Mouse (Mus musculus) T-helper 2 cell (primary cell): ENCODE results near the gene Yipf3.

ENCODE experiments used
- in situ Hi-C: fragments of 300-600 bp; cut with MboI, MseI; formaldehyde crosslinking; loops from one replicate; pipeline ENCODE4 v1.15.1; 2025; ENCODE audit warnings: high pct_unique_total_duplicates

The Yipf3 gene

DNA sequence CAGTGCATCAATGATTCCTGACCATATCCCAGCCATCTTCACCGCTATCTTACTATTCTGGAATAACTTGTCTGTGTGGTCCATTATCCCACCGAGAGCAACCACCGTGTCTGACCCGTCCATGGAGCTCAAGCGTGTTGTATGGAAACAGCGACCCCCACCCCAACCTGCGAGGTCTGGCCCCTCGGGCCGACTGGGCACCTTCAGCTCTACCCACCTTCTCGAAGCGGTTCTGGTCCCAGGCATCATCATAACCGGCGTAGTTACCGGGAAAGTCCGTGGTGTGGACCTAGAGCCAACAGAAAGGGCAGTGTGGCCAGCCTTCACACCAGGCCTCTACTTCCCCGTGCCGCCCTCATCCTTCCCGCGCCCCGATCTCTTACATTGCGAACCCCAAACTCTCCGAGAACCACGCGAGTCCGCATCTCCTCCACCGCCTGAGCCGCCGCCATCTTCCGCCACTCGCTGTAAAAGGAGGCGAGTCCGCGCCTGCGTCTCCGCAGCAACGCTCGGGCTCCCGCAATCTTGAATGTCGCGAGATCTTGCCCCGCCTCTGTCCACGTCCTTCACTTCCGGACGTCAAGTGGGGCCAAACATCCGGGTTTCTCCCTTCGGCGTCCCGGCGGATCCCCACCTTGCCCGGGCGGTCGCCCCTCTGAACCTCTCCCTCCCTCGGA lies at the start of gene Yipf3, which contains the start of gene Polr1c:
TSS of gene Yipf3 (plus strand) at position 569 of the 677 bp plus-strand sequence.
TSS of gene Polr1c (minus strand) at position 543 of the 677 bp plus-strand sequence.
- in situ Hi-C loops = loop anchor here (25.0 kb wide), 1 partner anchor 715 kb away; no protein-coding TSS in a partner anchor

DNA sequence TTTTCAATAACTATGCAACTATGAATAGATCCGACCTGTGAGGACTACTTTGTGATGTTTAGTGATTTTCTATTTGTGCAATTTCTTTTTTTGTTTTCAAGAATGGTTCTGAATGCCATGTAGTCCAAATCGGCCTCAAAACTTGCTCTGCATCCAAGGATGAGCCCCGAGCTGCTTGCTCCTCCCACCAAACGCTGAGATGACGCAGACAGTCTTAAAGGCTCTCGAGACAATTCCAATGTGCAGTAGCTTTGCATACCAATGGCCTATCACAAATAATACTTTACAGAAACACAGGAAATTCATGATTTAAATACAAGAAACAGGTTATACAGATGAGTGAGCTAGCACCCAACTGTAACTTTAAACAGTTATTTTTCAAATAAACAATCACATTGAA lies 46.7 kb upstream of the Yipf3 start:
- in situ Hi-C loops = no loop called here

DNA sequence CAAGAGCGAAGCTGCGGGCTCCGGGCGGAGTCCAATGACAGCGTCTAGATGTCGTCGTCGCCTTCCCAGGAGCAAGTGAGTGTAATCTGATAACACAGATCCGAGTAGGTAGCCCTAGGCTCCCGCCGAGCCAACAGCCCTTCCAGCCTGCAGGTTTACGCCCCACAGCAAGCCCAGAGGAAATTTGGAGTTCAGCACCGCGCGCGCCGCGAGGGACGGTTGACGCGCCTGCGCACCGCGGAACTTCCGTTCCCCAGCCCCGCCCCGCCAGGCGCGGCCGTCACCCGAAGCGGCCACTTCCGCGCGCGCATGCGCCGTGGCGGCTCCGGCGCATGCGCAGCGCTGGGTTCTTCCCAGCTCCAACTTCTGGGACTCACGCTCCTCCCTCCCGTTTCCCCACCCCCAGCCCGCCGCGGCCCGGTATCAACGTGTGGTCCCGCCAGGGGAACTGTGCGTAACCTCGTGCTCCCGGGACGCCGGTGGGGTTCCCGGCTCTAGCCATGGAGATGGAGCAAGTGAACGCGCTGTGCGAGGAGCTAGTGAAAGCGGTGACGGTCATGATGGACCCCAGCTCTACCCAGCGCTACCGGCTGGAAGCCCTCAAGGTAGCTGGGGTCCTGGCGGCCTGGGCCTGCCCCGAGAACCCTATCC lies 45.3 kb upstream of the Yipf3 start, which contains the start of the genes Polh and Xpo5:
TSS of gene Polh (minus strand) at position 225 of the 651 bp plus-strand sequence.
TSS of gene Xpo5 (plus strand) at position 362 of the 651 bp plus-strand sequence.
- in situ Hi-C loops = no loop called here

DNA sequence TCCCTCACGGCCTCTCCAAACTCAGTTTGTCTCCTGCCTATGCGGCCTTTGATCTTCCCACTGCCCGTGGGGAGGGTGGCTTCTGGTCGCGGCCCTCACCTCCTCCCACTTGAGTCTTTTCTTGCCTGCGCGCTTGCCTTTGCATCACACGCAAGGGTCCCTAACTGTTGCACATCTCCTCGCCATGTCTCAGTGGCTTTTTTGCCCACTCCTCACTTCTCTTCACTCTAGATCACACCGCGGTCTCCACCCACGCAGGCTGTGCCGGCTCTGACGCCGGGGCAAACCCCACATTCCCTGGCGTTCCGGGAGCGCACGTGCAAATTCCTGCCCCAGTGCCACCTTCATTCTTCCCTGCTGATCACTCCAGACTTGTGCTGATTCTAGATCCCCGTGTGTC lies 44.8 kb upstream of the Yipf3 start:
- in situ Hi-C loops = no loop called here

DNA sequence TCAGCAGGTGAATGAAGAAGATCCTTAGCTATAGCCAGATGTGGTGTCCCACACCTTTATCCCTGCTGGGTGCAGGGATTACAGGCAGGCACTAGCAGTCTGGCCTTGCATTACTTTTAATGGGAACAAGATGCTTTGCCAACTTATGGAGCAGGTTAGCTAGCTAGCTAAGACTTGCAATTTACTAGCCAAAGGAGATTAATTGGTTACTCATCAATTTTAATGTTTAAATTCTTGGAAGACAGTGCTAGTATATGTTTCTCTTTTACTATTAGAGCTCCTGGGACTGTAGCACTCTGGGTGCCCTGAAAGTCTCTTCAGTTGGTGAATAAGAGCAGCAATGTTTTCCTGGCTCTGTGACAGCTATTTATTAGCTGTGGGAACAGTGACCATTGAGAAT lies 41.2 kb upstream of the Yipf3 start:
- in situ Hi-C loops = no loop called here

DNA sequence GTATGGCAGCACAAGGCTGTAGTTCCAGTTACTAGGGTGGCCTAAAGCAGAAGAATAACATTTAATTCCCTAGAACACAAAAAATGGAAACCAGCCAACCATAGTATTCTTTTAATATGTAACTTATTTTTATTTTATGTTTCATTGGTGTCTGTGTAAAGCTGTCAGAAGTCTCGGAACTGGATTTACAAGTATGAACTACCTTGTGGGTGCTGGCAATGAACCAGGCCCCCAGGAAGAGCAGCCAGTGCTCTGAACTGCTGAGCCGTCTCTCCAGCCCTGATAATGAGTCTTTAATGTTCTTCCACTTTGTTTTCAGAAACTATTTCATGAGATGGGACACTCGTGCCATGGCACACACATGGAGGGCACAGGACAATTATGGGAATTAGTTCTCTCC lies 37.3 kb upstream of the Yipf3 start:
- in situ Hi-C loops = no loop called here

DNA sequence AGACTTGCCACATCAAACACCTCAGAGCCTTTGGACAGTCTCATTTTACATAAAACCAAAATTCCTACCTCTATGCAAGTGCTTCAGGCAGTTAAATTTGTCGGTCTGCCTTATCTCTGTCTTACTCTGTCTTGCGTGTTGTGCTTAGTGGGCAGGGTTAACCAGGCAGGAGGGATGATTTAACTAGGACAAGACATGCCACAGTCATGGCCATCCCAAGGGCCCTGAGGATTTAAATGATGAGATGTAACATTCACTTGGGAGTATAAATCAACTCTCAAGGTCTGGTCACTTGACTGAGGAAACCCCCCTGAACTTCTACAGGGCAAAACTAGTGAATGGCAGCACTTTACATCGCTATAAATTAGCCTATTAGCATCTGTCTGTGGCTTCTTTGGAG lies 26.3 kb upstream of the Yipf3 start:
- in situ Hi-C loops = no loop called here

DNA sequence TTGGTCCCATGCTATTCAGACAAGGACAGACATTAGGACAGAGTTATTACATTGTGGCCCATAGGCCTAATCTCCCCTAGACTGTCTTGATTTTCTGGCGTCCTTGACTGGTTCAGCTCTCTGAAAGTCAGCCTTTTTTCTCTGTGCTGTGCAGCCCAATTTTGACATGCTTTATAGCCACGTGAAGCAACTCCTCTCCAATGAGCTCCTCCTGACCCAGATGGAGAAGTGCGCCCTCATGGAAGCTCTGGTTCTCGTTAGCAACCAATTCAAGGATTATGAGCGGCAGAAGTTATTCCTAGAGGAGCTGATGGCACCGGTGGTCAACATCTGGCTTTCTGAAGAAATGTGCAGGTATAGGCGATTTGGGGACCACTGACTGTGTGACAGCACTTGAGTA lies 20.3 kb upstream of the Yipf3 start:
- in situ Hi-C loops = loop anchor here (5.0 to 25.0 kb wide), 2 partner anchors 45 to 735 kb away; no protein-coding TSS in a partner anchor

DNA sequence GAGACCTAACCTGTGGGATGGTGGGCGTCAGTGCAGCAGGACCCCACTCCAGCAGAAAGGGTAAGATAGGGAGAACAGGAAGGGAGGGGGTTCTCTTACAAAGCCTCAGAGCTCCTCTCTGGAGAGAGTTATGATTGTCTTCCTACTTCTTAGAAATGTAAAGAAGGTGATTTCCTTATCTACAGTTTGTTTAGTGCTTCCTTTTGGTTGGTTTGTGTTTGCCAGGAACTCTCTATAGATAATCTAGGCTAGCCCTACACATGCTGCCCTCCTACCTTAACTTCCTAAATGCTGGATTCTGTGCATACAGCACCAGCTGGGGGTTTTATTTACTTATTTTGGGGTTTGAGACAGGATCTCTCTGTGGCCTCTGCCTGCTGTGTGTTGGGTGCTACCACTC lies 11.8 kb upstream of the Yipf3 start:
- in situ Hi-C loops = loop anchor here (25.0 kb wide), 1 partner anchor 726 kb away; no protein-coding TSS in a partner anchor

DNA sequence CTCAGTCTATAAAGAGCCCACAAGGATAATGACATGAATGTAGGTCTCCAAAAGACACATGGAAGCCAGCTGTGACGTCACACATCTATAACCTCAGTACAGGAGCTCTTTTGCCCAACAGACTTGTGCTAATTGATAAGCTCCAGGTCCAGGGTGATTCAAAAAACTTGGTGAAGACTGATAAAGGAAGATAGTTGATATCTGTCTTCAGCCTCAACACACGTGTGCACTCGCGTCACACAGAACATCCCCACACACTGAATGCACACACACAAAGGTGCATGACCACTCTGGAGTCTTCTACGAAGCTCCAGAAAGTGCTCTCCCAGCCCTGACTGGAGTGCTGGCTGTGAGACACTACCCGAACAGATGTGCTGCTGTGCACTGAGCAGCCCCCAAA lies 10.8 kb upstream of the Yipf3 start:
- in situ Hi-C loops = loop anchor here (25.0 kb wide), 1 partner anchor 725 kb away; no protein-coding TSS in a partner anchor

DNA sequence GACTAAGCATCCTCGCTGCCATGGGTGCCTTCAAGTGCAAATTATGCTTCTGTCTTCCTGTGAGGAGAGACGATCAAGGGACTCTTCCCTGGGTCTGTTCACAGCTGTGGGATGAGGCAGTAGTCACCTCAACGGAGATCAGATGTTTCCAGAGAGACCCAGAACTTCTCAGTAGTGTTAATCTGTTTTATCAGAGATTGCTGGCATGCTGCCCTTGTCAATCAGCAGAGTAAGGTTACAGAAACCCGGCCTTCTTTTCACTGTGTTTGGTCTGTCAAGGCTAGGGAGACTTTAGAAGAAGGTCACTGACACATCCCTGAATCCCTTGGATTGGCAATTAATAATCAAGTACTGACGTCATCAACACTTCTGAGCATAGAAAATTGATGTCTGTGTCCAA lies 10.4 kb upstream of the Yipf3 start:
- in situ Hi-C loops = loop anchor here (25.0 kb wide), 1 partner anchor 725 kb away; no protein-coding TSS in a partner anchor

DNA sequence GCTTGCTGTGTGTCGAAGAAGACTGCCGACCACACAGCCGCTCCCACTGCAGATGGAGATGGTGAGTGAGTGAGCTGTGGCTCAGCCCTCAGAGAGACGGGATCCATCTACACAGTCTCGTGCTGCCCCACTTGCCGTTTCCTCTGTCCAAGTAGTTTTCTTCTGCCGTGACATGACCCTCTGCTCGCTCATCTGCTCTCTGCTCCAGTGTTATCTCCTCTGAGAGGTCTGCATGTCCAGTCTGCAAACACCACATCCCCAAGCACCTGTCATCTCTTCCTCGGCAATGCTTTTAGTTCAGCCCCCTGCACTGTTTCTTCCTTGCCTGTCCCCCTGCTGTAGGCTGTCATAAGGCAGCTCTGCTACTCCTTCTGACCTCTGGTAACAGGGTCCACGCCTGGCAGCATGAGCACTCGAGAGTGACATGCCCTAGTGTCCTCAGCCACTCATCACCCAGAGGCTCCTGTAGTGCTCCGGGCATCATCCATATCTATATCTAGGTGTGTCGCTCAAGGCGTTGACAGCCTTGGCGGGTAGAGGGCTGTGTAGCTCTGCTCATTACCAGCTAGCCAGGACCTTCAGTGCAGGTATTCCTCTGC lies 8.3 kb upstream of the Yipf3 start:
- in situ Hi-C loops = loop anchor here (25.0 kb wide), 1 partner anchor 723 kb away; no protein-coding TSS in a partner anchor

DNA sequence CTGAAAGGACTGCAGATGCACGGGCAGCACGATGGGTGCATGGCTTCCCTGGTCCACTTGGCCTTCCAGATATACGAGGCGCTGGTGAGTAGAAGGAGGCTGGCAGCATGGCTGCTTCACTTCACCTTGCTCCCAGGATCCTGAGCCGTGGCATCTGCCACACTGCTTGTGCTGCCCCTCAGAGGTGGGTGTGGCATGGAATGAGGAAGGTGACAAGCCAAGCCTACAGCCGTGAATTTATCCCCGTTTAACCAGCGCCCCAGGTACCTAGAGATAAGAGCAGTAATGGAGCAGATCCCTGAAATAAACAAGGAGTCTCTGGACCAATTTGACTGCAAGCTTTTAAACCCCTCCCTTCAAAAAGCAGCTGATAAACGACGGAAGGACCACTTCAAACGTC lies 6.4 kb upstream of the Yipf3 start:
- in situ Hi-C loops = loop anchor here (25.0 kb wide), 1 partner anchor 721 kb away; no protein-coding TSS in a partner anchor

DNA sequence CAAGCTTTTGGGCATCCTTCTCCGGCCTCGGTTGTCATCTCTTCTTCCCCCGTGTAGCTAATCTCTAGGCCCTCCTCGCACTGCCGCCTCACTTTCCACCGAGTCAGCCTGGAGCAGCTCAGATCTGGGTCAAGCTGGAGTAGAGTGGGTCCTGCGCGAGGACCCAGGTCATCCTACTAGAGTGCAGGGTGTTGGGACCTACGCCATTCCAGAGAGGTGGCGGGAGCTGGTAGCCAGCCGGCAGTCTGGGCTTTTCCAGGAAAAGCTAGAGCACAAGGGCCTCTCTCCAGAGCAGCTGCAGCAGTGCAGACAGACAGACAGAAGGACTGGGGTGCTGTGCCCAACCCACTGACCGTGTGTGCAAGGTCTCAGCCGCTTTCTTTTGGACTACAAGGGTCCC lies 5.6 kb upstream of the Yipf3 start:
- in situ Hi-C loops = loop anchor here (25.0 kb wide), 1 partner anchor 720 kb away; no protein-coding TSS in a partner anchor

DNA sequence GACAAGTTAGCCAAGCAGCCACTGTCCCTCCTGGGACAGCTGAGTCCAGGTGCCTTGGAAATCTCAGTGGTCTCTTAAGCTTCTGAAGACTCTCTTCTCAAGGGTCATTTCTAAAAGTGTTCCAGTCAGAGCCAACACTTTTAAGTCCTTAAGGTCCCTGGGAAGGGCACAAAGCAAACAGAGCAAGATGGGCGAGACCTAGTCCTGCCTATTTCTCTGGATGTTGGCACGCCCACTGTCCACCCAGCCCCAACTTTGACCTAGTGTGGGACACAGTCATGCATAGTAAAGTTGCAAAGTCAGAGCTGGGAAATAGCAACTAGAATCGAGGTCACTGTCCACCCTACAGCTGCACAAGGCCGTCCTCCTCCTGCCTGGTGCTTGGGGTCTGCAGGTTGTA lies 4.9 kb upstream of the Yipf3 start:
- in situ Hi-C loops = loop anchor here (25.0 kb wide), 1 partner anchor 719 kb away; no protein-coding TSS in a partner anchor

DNA sequence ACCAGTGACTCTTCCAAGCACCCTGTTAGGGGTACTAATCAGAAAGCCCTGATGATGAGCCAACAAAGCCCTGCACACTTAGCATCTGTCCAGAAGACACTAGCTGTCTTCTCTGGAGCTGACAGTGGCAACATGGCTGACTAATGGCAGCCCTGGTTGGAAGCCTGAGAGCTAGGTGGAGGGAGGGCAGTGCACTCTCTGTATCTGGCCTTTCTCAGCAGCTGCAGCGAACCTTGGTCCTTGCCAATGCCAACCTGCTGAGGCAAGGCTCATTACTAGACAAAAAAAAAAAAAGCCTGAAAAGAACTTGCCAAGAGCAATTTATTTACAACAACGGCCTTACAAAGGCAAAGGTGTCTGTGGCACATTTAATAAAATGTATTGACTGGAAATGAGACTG lies 4.3 kb upstream of the Yipf3 start:
- in situ Hi-C loops = loop anchor here (25.0 kb wide), 1 partner anchor 719 kb away; no protein-coding TSS in a partner anchor

DNA sequence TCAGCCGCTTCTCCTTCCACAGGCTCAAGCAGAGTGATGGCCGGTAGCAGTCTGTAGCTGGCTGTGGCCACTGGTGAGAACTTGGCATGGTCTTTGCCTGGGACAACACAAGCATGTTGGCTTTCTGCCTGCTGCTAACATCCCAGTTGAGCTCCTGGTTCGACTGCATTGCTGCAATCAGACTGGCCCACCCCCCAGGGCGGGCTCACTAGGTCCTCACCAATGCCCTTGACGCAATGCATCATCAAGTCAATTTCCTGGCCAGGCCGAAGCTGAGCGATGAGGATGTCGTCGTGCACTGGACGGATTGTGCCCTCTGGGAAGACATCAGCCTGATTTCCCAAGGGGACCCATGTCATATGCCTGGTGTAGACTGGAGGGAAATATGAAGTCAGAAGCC lies 3.3 kb upstream of the Yipf3 start:
- in situ Hi-C loops = loop anchor here (25.0 kb wide), 1 partner anchor 718 kb away; no protein-coding TSS in a partner anchor

DNA sequence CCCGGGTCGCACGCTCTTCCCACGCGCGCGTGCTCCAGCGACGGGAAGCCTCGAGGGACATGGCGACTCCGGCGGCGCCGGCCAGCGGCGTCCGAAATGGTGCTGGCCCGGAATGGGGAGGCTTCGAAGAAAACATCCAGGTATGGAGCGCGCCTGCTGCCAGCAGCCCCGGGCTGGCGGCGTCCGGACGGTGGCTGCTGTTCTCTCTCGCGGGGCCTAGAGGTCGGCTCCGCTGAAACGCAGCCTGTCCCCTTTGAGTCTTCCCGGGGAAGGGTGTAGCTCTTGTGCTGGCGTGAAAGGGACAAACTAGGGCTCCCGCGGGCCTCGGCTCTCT lies 276 bp downstream of the Yipf3 start:
- in situ Hi-C loops = loop anchor here (25.0 kb wide), 1 partner anchor 714 kb away; no protein-coding TSS in a partner anchor

DNA sequence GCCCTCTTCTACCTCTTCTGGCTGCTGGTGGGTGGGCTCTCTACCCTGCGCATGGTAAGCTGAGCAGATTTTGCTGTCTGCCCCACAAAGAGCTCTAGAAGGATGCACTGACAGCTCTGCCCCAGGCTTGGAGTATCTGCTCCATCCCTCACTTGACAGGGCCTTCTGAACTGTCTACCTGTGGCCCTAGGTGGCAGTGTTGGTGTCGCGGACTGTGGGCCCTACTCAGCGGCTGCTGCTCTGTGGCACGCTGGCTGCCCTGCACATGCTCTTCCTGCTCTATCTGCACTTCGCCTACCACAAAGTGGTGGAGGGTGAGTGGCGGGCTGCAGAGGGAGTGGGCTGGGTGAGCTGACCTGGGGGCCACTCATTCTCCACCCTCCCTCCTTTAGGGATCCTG lies 3.3 kb downstream of the Yipf3 start:
- in situ Hi-C loops = no loop called here

DNA sequence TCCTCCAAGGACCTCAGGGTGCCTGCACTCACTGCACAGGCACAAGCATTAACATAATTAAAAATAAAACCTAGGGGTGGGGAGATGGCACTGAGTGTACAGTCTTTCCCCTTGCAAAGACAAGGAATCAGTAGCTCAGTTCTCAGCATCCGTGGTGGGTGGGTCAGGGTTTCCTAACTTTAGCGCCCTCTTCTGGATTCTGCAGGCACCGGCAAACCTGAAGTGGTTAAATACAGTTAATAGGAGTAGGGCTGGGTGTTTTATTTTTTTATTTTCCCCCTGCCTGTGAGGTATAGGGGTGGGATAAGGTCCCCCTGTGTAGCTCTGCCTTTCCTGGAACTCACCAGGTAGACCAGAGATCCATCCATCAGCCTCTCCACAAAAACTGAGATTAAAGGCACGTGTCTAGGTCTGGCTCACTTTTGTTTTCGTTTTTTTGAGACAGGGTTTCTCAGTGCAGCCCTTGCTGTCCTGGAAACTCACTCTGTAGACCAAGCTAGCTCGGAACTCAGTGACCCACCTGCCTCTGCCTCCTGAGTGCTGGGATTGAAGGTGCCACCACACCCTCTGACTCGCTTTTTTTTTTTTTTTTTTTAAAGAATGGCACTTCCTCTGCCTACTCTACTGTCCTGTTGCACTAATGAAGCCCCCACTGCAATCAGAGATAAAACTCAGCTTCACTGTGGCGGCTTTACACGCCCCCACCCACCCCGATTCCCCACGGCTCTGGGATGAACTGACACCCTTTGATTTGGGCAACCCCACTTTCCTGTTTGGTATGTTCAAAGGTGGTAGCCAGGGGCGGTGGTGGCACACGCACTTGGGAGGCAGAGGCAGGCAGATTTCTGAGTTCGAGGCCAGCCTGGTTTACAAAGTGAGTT lies 4.9 kb downstream of the Yipf3 start:
- in situ Hi-C loops = no loop called here

DNA sequence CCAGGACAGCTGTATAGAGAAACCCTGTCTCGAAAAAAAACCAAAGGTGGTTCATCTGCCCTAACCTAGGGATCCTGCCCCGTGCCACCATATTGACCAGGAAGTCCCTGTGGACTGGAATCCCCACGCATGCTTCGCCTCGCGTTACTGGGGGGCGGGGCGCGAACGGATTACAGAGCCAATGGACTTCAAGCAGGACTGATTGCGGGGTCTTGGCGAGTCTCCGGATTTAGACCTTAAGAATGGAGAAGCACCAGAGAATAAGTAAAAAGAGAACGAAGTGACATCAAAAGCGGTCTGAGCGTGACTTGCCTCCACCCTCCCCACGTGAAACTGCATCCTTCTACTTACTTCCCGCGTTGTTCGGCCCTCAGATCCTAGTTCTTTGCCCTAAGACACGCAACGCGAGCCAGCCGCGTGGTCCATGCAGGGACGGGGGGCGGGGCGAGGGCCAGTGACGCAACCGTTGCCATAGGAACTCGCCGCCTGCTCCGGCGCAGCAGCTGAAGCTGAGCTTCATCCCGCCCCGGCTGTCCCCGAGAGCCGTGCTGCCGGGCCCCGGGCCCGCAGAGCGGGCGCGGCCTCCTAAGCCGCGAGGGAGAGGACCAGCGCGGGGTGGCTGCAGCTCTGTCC lies 5.7 kb downstream of the Yipf3 start, which contains the start of gene Lrrc73:
TSS of gene Lrrc73 (plus strand) at position 80 of the 633 bp plus-strand sequence.
- in situ Hi-C loops = no loop called here
